Mouse (Mus musculus) midbrain, embryonic 14.5 days (tissue): Measurements from ENCODE around the gene Gypa. TPM values are rescaled to one million over a fixed set of nuclear protein-coding genes. Genes with fewer than 3 reads are reported as not detected.

Experiments
- ATAC-seq: fragments of 200-750 bp; cut with Nextera tagmentation; 2 replicates; pipeline ENCODE4 v1.8.0; 2017; ENCODE audit warnings: moderate number of reproducible peaks, moderate library complexity; ENCODE audit not compliant: low FRiP score, low TSS enrichment
- DNase-seq: peaks from one replicate; pipeline ENCODE4 v3.0.0-alpha.2; 2015
- H3K27ac ChIP-seq: fragments of 300-500 bp; sonication (generic); replicated peaks from 2 replicates; pipeline ENCODE4 v1.5.1; 2014; ENCODE audit warnings: mild to moderate bottlenecking, low read depth, low read length, moderate library complexity
- H3K27me3 ChIP-seq: fragments of 300-500 bp; sonication (generic); 2 replicates; pipeline ENCODE4 v1.6.1; 2014; ENCODE audit warnings: low read length, control low read depth, mixed read lengths; ENCODE audit not compliant: control insufficient read depth, insufficient read depth
- H3K36me3 ChIP-seq: fragments of 300-500 bp; sonication (generic); 2 replicates; pipeline ENCODE4 v1.6.1; 2014; ENCODE audit warnings: low read length, control low read depth; ENCODE audit not compliant: control insufficient read depth, insufficient read depth
- H3K4me1 ChIP-seq: fragments of 300-500 bp; sonication (generic); 2 replicates; pipeline ENCODE4 v1.6.1; 2014; ENCODE audit warnings: mild to moderate bottlenecking, antibody characterized with exemption, low read length, control low read depth; ENCODE audit not compliant: control insufficient read depth, insufficient read depth
- H3K4me2 ChIP-seq: fragments of 300-500 bp; sonication (generic); 2 replicates; pipeline ENCODE4 v1.6.1; 2014; ENCODE audit warnings: mild to moderate bottlenecking, low read length, moderate library complexity
- H3K4me3 ChIP-seq: fragments of 300-500 bp; sonication (generic); replicated peaks from 2 replicates; pipeline ENCODE4 v1.5.1; 2014; ENCODE audit warnings: low read depth, low read length
- H3K9ac ChIP-seq: fragments of 300-500 bp; sonication (generic); replicated peaks from 2 replicates; pipeline ENCODE4 v1.6.1; 2014; ENCODE audit warnings: mild to moderate bottlenecking, low read length, moderate library complexity
- H3K9me3 ChIP-seq: fragments of 300-500 bp; sonication (generic); 2 replicates; pipeline ENCODE4 v1.6.1; 2016; ENCODE audit warnings: low read length, control low read depth, mixed read lengths; ENCODE audit not compliant: control insufficient read depth
- WGBS: fragments of 180-500 bp; shearing (Covaris S2); extraction: QIAGEN DNeasy Blood & Tissue Kit; methylation state at CpG from one replicate; pipeline ENCODE4 v1.1.7; 2014; 5-methylcytosine and 5-hydroxymethylcytosine counted together
- polyA plus RNA-seq: library from polyadenylated mRNA; unstranded; fragments of >200 nt; fragmentation: Nextera tagmentation; extraction: Ambion mirVana; gene quantifications from 2 replicates; pipeline ENCODE4 v1.2.1, GENCODE M21; 2014

Gene Gypa
- polyA plus RNA-seq, 1 experiment from 2014 or later, result 2.7 TPM

DNA sequence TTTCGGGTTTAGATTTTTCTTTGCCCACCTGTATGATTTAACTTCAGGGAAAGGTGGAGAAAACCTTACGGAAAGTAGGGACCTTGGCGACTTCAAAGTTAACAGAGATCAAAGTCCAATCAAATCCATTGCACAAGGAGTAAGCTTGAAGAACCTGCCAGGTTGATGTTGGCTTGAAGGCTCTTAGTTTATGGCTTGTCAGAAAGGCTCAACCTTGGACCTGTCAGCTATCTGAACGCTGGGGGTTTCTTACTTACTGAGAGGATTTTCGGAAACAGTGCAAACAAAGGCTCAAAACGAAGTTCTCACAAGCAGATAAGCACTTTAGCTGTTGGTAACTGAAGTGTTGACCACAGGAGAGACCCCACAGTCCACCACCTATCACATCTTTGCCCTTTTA is 11.4 kb upstream of the Gypa start:
- 74% methylated on average over 6 of the region's 6 CpGs for WGBS
- Histone ChIP-seq H3K9ac (no peak overlapping the region), H3K36me3 (no peaks in the 10 kb centered on the region), H3K9me3 (no peaks in the 10 kb centered on the region), H3K4me1 (no peaks in the 10 kb centered on the region), H3K4me3 (no peak overlapping the region), H3K27ac (no peak overlapping the region), H3K4me2 (no peak overlapping the region), H3K27me3 (no peaks in the 10 kb centered on the region)
- DNase-seq, result no peak
- no peak for ATAC-seq

- peak overlapping the region; percentile 40 for H3K4me2 ChIP-seq
- no peaks in the 10 kb centered on the region for H3K4me1 ChIP-seq
- 32% methylated on average over 16 of the region's 16 CpGs for WGBS
- H3K9ac ChIP-seq, result no peak overlapping the region
- no peak; the same call in 1 of the 2 replicates for ATAC-seq
- peak; percentile 83 for DNase-seq
- no peaks in the 10 kb centered on the region for H3K9me3 ChIP-seq
- no peak overlapping the region for H3K4me3 ChIP-seq
- H3K36me3 ChIP-seq, result no peaks in the 10 kb centered on the region
- no peaks in the 10 kb centered on the region for H3K27me3 ChIP-seq
- H3K27ac ChIP-seq, result no peak overlapping the region
Measured at GRCm38 (mm10) chr8:80482822-80483774, 10.5 kb upstream of the Gypa start.

DNA sequence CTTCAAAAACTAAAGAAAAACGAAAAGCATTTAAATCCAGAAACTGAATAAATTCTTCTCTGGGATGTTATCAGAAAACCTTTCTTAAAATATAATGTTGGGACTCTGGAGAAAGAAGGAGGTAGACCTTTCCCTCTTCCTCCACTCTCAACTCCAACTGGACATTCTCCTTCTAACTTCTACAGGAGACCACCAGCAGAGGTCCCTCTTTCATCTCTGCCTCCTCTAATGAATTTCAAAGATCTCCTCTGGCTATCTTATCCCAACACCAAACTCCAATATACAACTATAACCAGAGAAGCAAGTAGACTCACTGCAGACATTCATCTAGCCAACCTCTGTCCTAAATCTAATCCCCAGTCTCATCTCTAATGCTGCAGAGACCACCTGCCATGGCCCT is 2.0 kb upstream of the Gypa start:
- ATAC-seq (no peak), DNase-seq (no peak)
- no peaks in the 10 kb centered on the region for H3K9me3 ChIP-seq
- no peaks in the 10 kb centered on the region for H3K36me3 ChIP-seq
- no peak overlapping the region for H3K27ac ChIP-seq
- H3K9ac ChIP-seq, result no peak overlapping the region
- 51% methylated on average over 1 of the region's 1 CpGs for WGBS
- H3K27me3 ChIP-seq, result no peaks in the 10 kb centered on the region
- no peaks in the 10 kb centered on the region for H3K4me1 ChIP-seq
- H3K4me3 ChIP-seq, result no peak overlapping the region
- H3K4me2 ChIP-seq, result no peak overlapping the region

GRCm38 (mm10) chr8:80492987-80493441 is 567 bp upstream of the Gypa start:
- Histone ChIP-seq H3K36me3 (no peaks in the 10 kb centered on the region), H3K4me2 (peak overlapping the region; percentile 69), H3K4me1 (no peaks in the 10 kb centered on the region), H3K27ac (no peak overlapping the region), H3K4me3 (peak overlapping the region; percentile 38), H3K9me3 (no peaks in the 10 kb centered on the region), H3K27me3 (no peaks in the 10 kb centered on the region), H3K9ac (peak overlapping the region; percentile 24; the same call in 1 of the 2 replicates)
- under 1% methylated on average over 16 of the region's 16 CpGs for whole genome bisulfite sequencing
- ATAC-seq (peak; percentile 59; the same call in 1 of the 2 replicates), DNase-seq (peak; percentile 86)

GRCm38 (mm10) chr8:80494346-80494660 is 722 bp downstream of the Gypa start:
- Histone ChIP-seq H3K9ac (no peak overlapping the region), H3K4me1 (no peaks in the 10 kb centered on the region), H3K27ac (no peak overlapping the region), H3K9me3 (no peaks in the 10 kb centered on the region), H3K4me3 (no peak overlapping the region), H3K4me2 (no peak overlapping the region), H3K27me3 (no peaks in the 10 kb centered on the region), H3K36me3 (no peaks in the 10 kb centered on the region)
- no peak for ATAC-seq
- 96% methylated on average over 2 of the region's 2 CpGs for WGBS
- DNase-seq, result no peak

DNA sequence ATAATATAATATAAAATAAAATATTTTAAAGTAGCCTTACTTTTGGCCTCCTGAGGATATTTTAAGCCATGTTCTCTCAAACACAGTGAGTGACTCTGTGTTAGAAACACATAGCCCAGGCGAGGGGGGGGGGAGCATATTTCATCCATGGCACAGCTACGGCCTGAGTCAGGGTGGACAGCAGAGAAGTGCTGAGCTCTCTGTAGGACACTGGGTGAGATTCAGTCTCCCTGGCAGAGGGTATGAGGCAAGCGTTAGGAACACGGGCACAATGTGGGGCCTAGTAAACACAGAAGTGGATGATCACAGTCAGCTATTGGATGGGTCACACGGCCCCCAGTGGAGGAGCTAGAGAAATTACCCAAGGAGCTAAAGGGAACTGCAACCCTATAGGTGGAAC is 1.2 kb downstream of the Gypa start:
- no peak for ATAC-seq
- H3K4me2 ChIP-seq, result no peak overlapping the region
- peak; percentile 7 for DNase-seq
- H3K4me1 ChIP-seq, result no peaks in the 10 kb centered on the region
- 83% methylated on average over 5 of the region's 5 CpGs for WGBS
- H3K27ac ChIP-seq, result no peak overlapping the region
- no peaks in the 10 kb centered on the region for H3K36me3 ChIP-seq
- H3K9ac ChIP-seq, result no peak overlapping the region
- no peak overlapping the region for H3K4me3 ChIP-seq
- no peaks in the 10 kb centered on the region for H3K9me3 ChIP-seq
- H3K27me3 ChIP-seq, result no peaks in the 10 kb centered on the region

- Histone ChIP-seq H3K4me2 (no peak overlapping the region), H3K36me3 (no peaks in the 10 kb centered on the region), H3K4me1 (no peaks in the 10 kb centered on the region), H3K9me3 (no peaks in the 10 kb centered on the region), H3K9ac (no peak overlapping the region), H3K27ac (no peak overlapping the region), H3K4me3 (no peak overlapping the region), H3K27me3 (no peaks in the 10 kb centered on the region)
- DNase-seq (no peak), ATAC-seq (no peak)
- 95% methylated on average over 6 of the region's 6 CpGs for WGBS
Measured at GRCm38 (mm10) chr8:80495527-80495926, 1.9 kb downstream of the Gypa start.

DNA sequence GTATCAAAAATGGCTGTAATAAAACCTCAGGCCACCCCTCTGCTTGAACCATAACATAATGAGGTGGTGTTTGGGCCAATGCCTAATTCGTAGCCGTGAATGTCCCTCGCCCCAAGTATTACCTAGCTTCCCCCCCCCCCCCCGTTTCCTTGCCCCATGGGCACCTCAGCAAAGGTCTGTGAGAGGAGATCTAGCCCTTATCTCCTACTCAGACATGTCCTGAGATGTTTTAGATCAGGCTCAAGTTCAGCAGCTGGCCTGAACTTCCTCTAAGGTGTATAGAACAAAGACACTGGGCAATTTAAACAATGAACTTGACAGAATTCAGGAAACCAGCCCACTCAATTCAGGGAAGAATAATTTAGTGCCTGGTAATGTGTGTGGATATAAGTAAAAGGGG is 3.7 kb downstream of the Gypa start:
- H3K4me1 ChIP-seq, result no peaks in the 10 kb centered on the region
- H3K27ac ChIP-seq, result no peak overlapping the region
- H3K9me3 ChIP-seq, result no peaks in the 10 kb centered on the region
- 86% methylated on average over 4 of the region's 4 CpGs for WGBS
- DNase-seq (no peak), ATAC-seq (no peak)
- no peaks in the 10 kb centered on the region for H3K27me3 ChIP-seq
- H3K36me3 ChIP-seq, result no peaks in the 10 kb centered on the region
- H3K9ac ChIP-seq, result no peak overlapping the region
- no peak overlapping the region for H3K4me3 ChIP-seq
- no peak overlapping the region for H3K4me2 ChIP-seq

- 78% methylated on average over 2 of the region's 2 CpGs for WGBS
Measured at GRCm38 (mm10) chr8:80500244-80500643, 6.7 kb downstream of the Gypa start.

More at GRCm38 (mm10) chr8:80500244-80500643, 6.7 kb downstream of the Gypa start:
- no peaks in the 10 kb centered on the region for H3K27me3 ChIP-seq
- no peak overlapping the region for H3K4me2 ChIP-seq
- no peak overlapping the region for H3K4me3 ChIP-seq
- no peaks in the 10 kb centered on the region for H3K36me3 ChIP-seq
- H3K27ac ChIP-seq, result no peak overlapping the region
- H3K9me3 ChIP-seq, result no peaks in the 10 kb centered on the region
- ATAC-seq, result no peak
- H3K4me1 ChIP-seq, result no peaks in the 10 kb centered on the region
- H3K9ac ChIP-seq, result no peak overlapping the region
- no peak for DNase-seq
